Mouse (Mus musculus) lung, adult 2 months (tissue): ENCODE data around the gene Depdc1b.

ENCODE experiments used
- CTCF ChIP-seq: fragments of 200-500 bp; IDR thresholded peaks from 2 replicates; pipeline ENCODE4 v1.5.1; 2011; ENCODE audit warnings: mild to moderate bottlenecking, low read length, control low read depth; ENCODE audit not compliant: insufficient read depth
- POLR2A ChIP-seq: fragments of 200-500 bp; IDR thresholded peaks from 2 replicates; pipeline ENCODE4 v1.6.1; 2011; ENCODE audit warnings: low read depth, mild to moderate bottlenecking, control low read depth, low read length, borderline replicate concordance; ENCODE audit errors: extremely low read depth

GRCm38 (mm10) chr13:108386058-108386457 lies 69.9 kb downstream of the Depdc1b start:
- no peak for TF ChIP-seq CTCF
- no peak for TF ChIP-seq POLR2A
